Mouse (Mus musculus) activated CD4-positive, CD25-positive, alpha-beta regulatory T cell, adult 4 months (primary cell): Measurements from ENCODE around the gene Olfr1260. TPM values are rescaled to one million over a fixed set of nuclear protein-coding genes. Genes with fewer than 3 reads are reported as not detected.

Source experiments
- ATAC-seq: one replicate; pipeline ENCODE4 v1.8.0; 2017
- polyA plus RNA-seq, 2 experiments: library from polyadenylated mRNA; unstranded; fragments of 100-300 nt; shearing (Covaris generic); gene quantifications; one replicate each; pipeline ENCODE4 v1.2.1; 2017

The Olfr1260 gene
- not detected for polyA plus RNA-seq

DNA sequence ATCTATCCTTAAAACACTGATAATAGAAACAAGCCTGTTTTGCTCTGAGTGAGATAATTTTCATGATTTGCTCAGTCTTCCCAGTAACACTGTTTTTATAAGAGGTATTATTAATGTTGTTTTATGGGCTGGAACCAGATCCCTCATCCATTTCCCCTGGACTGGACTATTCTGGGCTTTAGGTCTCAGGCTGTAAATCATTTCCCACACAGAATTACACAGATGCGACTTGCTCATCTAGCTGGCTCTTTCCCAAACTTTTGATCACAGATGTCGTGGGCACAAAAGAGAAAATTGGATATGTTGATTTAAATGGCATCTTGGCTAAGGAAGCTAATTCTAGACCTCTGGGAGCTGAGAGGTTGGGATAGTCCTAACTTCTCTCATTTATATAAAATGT, at the start of gene Olfr1260:
Gene Olfr1260 (plus strand): TSS at position 157 of the 400 bp plus-strand sequence.
- no peak for ATAC-seq

- no peak for ATAC-seq
Measured at GRCm38 (mm10) chr2:89927009-89927408, 47.1 kb upstream of the Olfr1260 start, which contains the start of gene Olfr1258. TSS of gene Olfr1258 (plus strand) at chr2:89927309.

DNA sequence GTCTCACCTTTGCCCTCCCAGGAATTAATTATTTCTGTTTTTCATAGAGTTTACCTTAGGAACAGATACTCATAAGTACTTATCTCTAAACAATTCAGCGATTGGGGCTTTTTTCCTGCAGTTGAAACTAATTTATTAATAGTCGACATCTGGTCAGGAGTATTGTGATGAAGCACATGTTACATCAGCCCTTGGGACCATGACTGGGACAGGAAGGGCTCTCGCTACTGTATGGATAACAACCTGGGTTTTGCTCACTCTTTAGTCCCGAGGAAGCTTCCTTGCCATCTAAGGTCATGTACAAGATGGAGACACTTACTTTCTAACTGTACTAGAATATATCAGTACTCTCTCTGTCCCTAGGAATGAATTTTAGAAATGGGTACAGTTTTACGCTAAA, 25.6 kb upstream of the Olfr1260 start, which contains the start of gene Olfr1259:
Gene Olfr1259 (minus strand): TSS at position 101 of the 400 bp plus-strand sequence.
- no peak for ATAC-seq

GRCm38 (mm10) chr2:89977709-89978108, 3.6 kb downstream of the Olfr1260 start:
- ATAC-seq, result no peak

- ATAC-seq, result no peak
Measured at GRCm38 (mm10) chr2:89990921-89991320, 16.8 kb downstream of the Olfr1260 start, which contains the start of gene Olfr1261. TSS of gene Olfr1261 (plus strand) at chr2:89991221.

- ATAC-seq, result no peak
Measured at GRCm38 (mm10) chr2:89999845-90000244, 25.7 kb downstream of the Olfr1260 start, which contains the start of gene Olfr1262. TSS of gene Olfr1262 (plus strand) at chr2:90000145.

DNA sequence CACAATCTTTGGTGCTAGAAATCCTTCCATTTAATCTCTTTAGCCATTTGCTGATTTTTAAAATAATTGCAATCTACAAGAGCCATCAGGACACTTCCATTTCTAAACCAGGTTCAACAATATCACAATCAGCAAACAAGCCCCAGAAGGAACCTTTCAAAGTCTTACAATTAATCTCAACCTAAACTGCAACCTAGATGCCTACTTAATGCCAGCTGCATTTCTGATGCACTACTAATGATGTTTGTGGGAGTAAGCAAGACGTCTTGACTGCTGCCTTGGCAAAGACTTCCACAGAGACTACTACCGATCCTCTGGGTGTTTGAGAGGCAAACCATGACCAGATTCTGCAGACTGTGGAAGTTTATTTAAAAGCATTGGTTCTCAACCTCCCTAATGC, 37.7 kb downstream of the Olfr1260 start, which contains the start of gene Olfr1263:
Gene Olfr1263 (plus strand): TSS at position 301 of the 400 bp plus-strand sequence.
- ATAC-seq, result no peak

DNA sequence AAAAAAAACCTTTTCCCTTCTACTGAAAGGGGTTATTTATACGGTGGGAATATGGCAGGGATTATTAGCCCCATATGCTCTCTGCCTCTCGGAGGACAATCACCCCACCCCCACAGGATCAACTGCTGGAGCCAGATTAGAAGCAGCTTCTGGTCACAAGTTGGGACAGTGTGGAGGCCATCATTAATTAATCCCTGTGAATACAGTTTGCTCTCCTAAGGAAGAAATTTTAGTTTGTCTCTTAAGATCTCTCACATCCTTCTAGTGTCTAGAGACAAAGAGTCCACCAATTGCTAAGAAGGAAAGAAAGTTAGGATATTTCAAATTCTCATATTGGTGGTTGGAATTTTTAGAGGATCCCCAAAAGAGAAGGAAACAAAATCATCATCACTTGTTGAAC, 51.3 kb downstream of the Olfr1260 start, which contains the start of gene Olfr1264:
Gene Olfr1264 (minus strand): TSS at position 101 of the 400 bp plus-strand sequence.
- ATAC-seq, result no peak

Other genes starting within 250 kb of the Olfr1260 start
- not detected for gene Olfr1252, start 249.3 kb upstream of the Olfr1260 start, polyA plus RNA-seq
- not detected for gene Olfr1253, start 217.2 kb upstream of the Olfr1260 start, polyA plus RNA-seq
- not detected for gene Olfr1254, start 180.7 kb upstream of the Olfr1260 start, polyA plus RNA-seq
- gene Olfr1255, start 162.3 kb upstream of the Olfr1260 start, polyA plus RNA-seq, result not detected
- not detected for gene Olfr1256, start 132.8 kb upstream of the Olfr1260 start, polyA plus RNA-seq
- not detected for gene Olfr48, start 126.1 kb upstream of the Olfr1260 start, polyA plus RNA-seq
- gene Olfr1257, start 95.9 kb upstream of the Olfr1260 start, polyA plus RNA-seq, result not detected
- not detected for gene Olfr1258, start 47.0 kb upstream of the Olfr1260 start, polyA plus RNA-seq
- not detected for gene Olfr1259, start 25.7 kb upstream of the Olfr1260 start, polyA plus RNA-seq
- gene Olfr1261, start 16.9 kb downstream of the Olfr1260 start, polyA plus RNA-seq, result not detected
- gene Olfr1262, start 25.8 kb downstream of the Olfr1260 start, polyA plus RNA-seq, result not detected
- gene Olfr1263, start 37.8 kb downstream of the Olfr1260 start, polyA plus RNA-seq, result not detected
- under 1 TPM in 1 of 2 experiments, not detected in 1; 0.08 TPM for gene Olfr1264, start 51.2 kb downstream of the Olfr1260 start, polyA plus RNA-seq
- gene Olfr1265, start 61.0 kb downstream of the Olfr1260 start, polyA plus RNA-seq, result not detected
- gene Olfr140, start 89.3 kb downstream of the Olfr1260 start, polyA plus RNA-seq, result not detected
- gene Olfr1269, start 147.1 kb downstream of the Olfr1260 start, polyA plus RNA-seq, result under 1 TPM in 1 of 2 experiments, not detected in 1; 0.12 TPM
- gene Olfr32, start 168.0 kb downstream of the Olfr1260 start, polyA plus RNA-seq, result not detected
- gene Olfr1270, start 178.8 kb downstream of the Olfr1260 start, polyA plus RNA-seq, result not detected